Mouse (Mus musculus) heart, postnatal 0 days (tissue): ENCODE results near the gene Gm13762. TPM values are rescaled to one million over a fixed set of nuclear protein-coding genes. Genes with fewer than 3 reads are reported as not detected.

Source experiments
- ATAC-seq: fragments of 200-750 bp; cut with Nextera tagmentation; 2 replicates; pipeline ENCODE4 v1.8.0; 2017; ENCODE audit warnings: low read depth, moderate number of reproducible peaks, moderate library complexity; ENCODE audit not compliant: insufficient read depth
- DNase-seq: peaks from one replicate; pipeline ENCODE4 v3.0.0-alpha.2; 2016; ENCODE audit warnings: low spot score
- H3K27ac ChIP-seq: fragments of 300-500 bp; sonication (generic); 2 replicates; pipeline ENCODE4 v1.5.1; 2014; ENCODE audit warnings: low read depth, mild to moderate bottlenecking
- H3K27me3 ChIP-seq: fragments of 300-500 bp; sonication (generic); 2 replicates; pipeline ENCODE4 v1.6.1; 2014; ENCODE audit warnings: low read length, mixed read lengths; ENCODE audit not compliant: control insufficient read depth, insufficient read depth
- H3K36me3 ChIP-seq: fragments of 300-500 bp; sonication (generic); replicated peaks from 2 replicates; pipeline ENCODE4 v1.6.1; 2014; ENCODE audit warnings: low read length, mixed read lengths; ENCODE audit not compliant: control insufficient read depth, insufficient read depth
- H3K4me1 ChIP-seq: fragments of 300-500 bp; sonication (generic); 2 replicates; pipeline ENCODE4 v1.6.1; 2014; ENCODE audit warnings: antibody characterized with exemption; ENCODE audit not compliant: control insufficient read depth, insufficient read depth
- H3K4me2 ChIP-seq: fragments of 300-500 bp; sonication (generic); 2 replicates; pipeline ENCODE4 v1.6.1; 2014; ENCODE audit warnings: low read depth, mild to moderate bottlenecking, low read length, moderate library complexity
- H3K4me3 ChIP-seq: fragments of 300-500 bp; sonication (generic); 2 replicates; pipeline ENCODE4 v1.5.1; 2014; ENCODE audit warnings: low read depth, low read length
- H3K9ac ChIP-seq: fragments of 300-500 bp; sonication (generic); replicated peaks from 2 replicates; pipeline ENCODE4 v1.6.1; 2014; ENCODE audit warnings: low read depth, low read length, mixed read lengths
- H3K9me3 ChIP-seq: fragments of 300-500 bp; sonication (generic); replicated peaks from 2 replicates; pipeline ENCODE4 v1.6.1; 2016; ENCODE audit warnings: low read length; ENCODE audit not compliant: control insufficient read depth
- CTCF ChIP-seq: IDR thresholded peaks from 2 replicates; pipeline ENCODE4 v1.5.1; 2016; ENCODE audit warnings: antibody characterized with exemption, control low read depth, low read depth
- EP300 ChIP-seq: IDR thresholded peaks from 2 replicates; pipeline ENCODE4 v1.6.1; 2016; ENCODE audit warnings: antibody characterized with exemption, low read depth
- WGBS: fragments of 180-500 bp; shearing (Covaris S2); extraction: QIAGEN DNeasy Blood & Tissue Kit; methylation state at CpG from one replicate; pipeline ENCODE4 v1.1.7; 2014; 5-methylcytosine and 5-hydroxymethylcytosine counted together
- polyA plus RNA-seq: library from polyadenylated mRNA; unstranded; fragments of >200 nt; fragmentation: Nextera tagmentation; extraction: Ambion mirVana; gene quantifications from 2 replicates; pipeline ENCODE4 v1.2.1, GENCODE M21; 2015
- total RNA-seq: library from RNA; depleted of rRNA; stranded (reverse); fragments of >200 nt; gene quantifications from 2 replicates; pipeline ENCODE4 v1.2.3, GENCODE M21; 2014; ENCODE audit warnings: low replicate concordance; rRNA removed

Gene Gm13762
- total and polyA plus RNA-seq, 2 experiments from 2014 or later: not detected

- no peak within 1 kb of the TSS for H3K4me2 ChIP-seq
- H3K27me3 ChIP-seq: no peaks in the 10 kb centered on the region
- H3K9me3 ChIP-seq: no peaks in the 10 kb centered on the region
- H3K4me3 ChIP-seq: no peak within 1 kb of the TSS
- TF ChIP-seq CTCF (no peak), EP300 (no peak)
- DNase-seq: no peak
- H3K27ac ChIP-seq: no peak within 1 kb of the TSS
- no peaks in the 10 kb centered on the region for H3K36me3 ChIP-seq
- H3K4me1 ChIP-seq: no peaks in the 10 kb centered on the region
- no peak for ATAC-seq
- 83% methylated on average over 1 of the region's 1 CpGs for WGBS
- no peak within 1 kb of the TSS for H3K9ac ChIP-seq
Measured at GRCm38 (mm10) chr2:88938011-88938410, 42.1 kb downstream of the Gm13762 start, which contains the start of gene Olfr1211. TSS of gene Olfr1211 (minus strand) at chr2:88938111.

Other genes with a start within 250 kb of the Gm13762 start
- not detected in 2 replicates for gene Olfr1197, start 247.9 kb downstream of the Gm13762 start, total RNA-seq
- not detected in 2 replicates for gene Olfr1197, start 247.9 kb downstream of the Gm13762 start, polyA plus RNA-seq
- gene Olfr1198, start 228.9 kb downstream of the Gm13762 start, total RNA-seq: not detected in 2 replicates
- gene Olfr1198, start 228.9 kb downstream of the Gm13762 start, polyA plus RNA-seq: not detected in 2 replicates
- not detected in 2 replicates for gene Olfr1199, start 219.8 kb downstream of the Gm13762 start, total RNA-seq
- gene Olfr1199, start 219.8 kb downstream of the Gm13762 start, polyA plus RNA-seq: not detected in 2 replicates
- not detected in 2 replicates for gene Olfr1200, start 209.8 kb downstream of the Gm13762 start, total RNA-seq
- gene Olfr1200, start 209.8 kb downstream of the Gm13762 start, polyA plus RNA-seq: not detected in 2 replicates
- not detected in 2 replicates for gene Olfr1201, start 187.2 kb downstream of the Gm13762 start, total RNA-seq
- not detected in 2 replicates for gene Olfr1201, start 187.2 kb downstream of the Gm13762 start, polyA plus RNA-seq
- not detected in 2 replicates for gene Olfr1202, start 165.8 kb downstream of the Gm13762 start, total RNA-seq
- not detected in 2 replicates for gene Olfr1202, start 165.8 kb downstream of the Gm13762 start, polyA plus RNA-seq
- gene Olfr1205, start 150.5 kb downstream of the Gm13762 start, total RNA-seq: not detected in 2 replicates
- gene Olfr1205, start 150.5 kb downstream of the Gm13762 start, polyA plus RNA-seq: not detected in 2 replicates
- not detected in 2 replicates for gene Olfr1204, start 131.0 kb downstream of the Gm13762 start, total RNA-seq
- not detected in 2 replicates for gene Olfr1204, start 131.0 kb downstream of the Gm13762 start, polyA plus RNA-seq
- gene Olfr1206, start 117.0 kb downstream of the Gm13762 start, total RNA-seq: not detected in 2 replicates
- not detected in 2 replicates for gene Olfr1206, start 117.0 kb downstream of the Gm13762 start, polyA plus RNA-seq
- gene Olfr1208, start 78.0 kb downstream of the Gm13762 start, total RNA-seq: not detected in 2 replicates
- gene Olfr1208, start 78.0 kb downstream of the Gm13762 start, polyA plus RNA-seq: not detected in 2 replicates
- not detected in 2 replicates for gene Olfr1209, start 65.1 kb downstream of the Gm13762 start, total RNA-seq
- gene Olfr1209, start 65.1 kb downstream of the Gm13762 start, polyA plus RNA-seq: not detected in 2 replicates
- not detected in 2 replicates for gene Olfr1211, start 42.2 kb downstream of the Gm13762 start, total RNA-seq
- gene Olfr1211, start 42.2 kb downstream of the Gm13762 start, polyA plus RNA-seq: not detected in 2 replicates
- gene Olfr1212, start 26.3 kb downstream of the Gm13762 start, total RNA-seq: not detected in 2 replicates
- gene Olfr1212, start 26.3 kb downstream of the Gm13762 start, polyA plus RNA-seq: not detected in 2 replicates
- not detected in 2 replicates for gene Olfr1214, start 12.4 kb upstream of the Gm13762 start, total RNA-seq
- not detected in 2 replicates for gene Olfr1214, start 12.4 kb upstream of the Gm13762 start, polyA plus RNA-seq
- not detected in 2 replicates for gene Olfr1215, start 26.7 kb upstream of the Gm13762 start, total RNA-seq
- not detected in 2 replicates for gene Olfr1215, start 26.7 kb upstream of the Gm13762 start, polyA plus RNA-seq
- not detected in 2 replicates for gene Olfr1216, start 38.1 kb upstream of the Gm13762 start, total RNA-seq
- gene Olfr1216, start 38.1 kb upstream of the Gm13762 start, polyA plus RNA-seq: not detected in 2 replicates
- gene Olfr1217, start 51.8 kb upstream of the Gm13762 start, total RNA-seq: not detected in 2 replicates
- not detected in 2 replicates for gene Olfr1217, start 51.8 kb upstream of the Gm13762 start, polyA plus RNA-seq
- gene Olfr1218, start 80.9 kb upstream of the Gm13762 start, total RNA-seq: not detected in 2 replicates
- not detected in 2 replicates for gene Olfr1218, start 80.9 kb upstream of the Gm13762 start, polyA plus RNA-seq
- gene Olfr1219, start 103.2 kb upstream of the Gm13762 start, total RNA-seq: not detected in 2 replicates
- gene Olfr1219, start 103.2 kb upstream of the Gm13762 start, polyA plus RNA-seq: not detected in 2 replicates
- gene Olfr1220, start 126.6 kb upstream of the Gm13762 start, total RNA-seq: not detected in 2 replicates
- not detected in 2 replicates for gene Olfr1220, start 126.6 kb upstream of the Gm13762 start, polyA plus RNA-seq
- gene Olfr1221, start 137.0 kb upstream of the Gm13762 start, total RNA-seq: not detected in 2 replicates
- not detected in 2 replicates for gene Olfr1221, start 137.0 kb upstream of the Gm13762 start, polyA plus RNA-seq
- gene Olfr1222, start 152.8 kb upstream of the Gm13762 start, total RNA-seq: not detected in 2 replicates
- gene Olfr1222, start 152.8 kb upstream of the Gm13762 start, polyA plus RNA-seq: not detected in 2 replicates
- not detected in 2 replicates for gene Olfr1223, start 171.3 kb upstream of the Gm13762 start, total RNA-seq
- not detected in 2 replicates for gene Olfr1223, start 171.3 kb upstream of the Gm13762 start, polyA plus RNA-seq
- gene Olfr1224-ps1, start 183.8 kb upstream of the Gm13762 start, total RNA-seq: not detected in 2 replicates
- gene Olfr1224-ps1, start 183.8 kb upstream of the Gm13762 start, polyA plus RNA-seq: not detected in 2 replicates
- gene Olfr1225, start 194.4 kb upstream of the Gm13762 start, total RNA-seq: not detected in 2 replicates
- not detected in 2 replicates for gene Olfr1225, start 194.4 kb upstream of the Gm13762 start, polyA plus RNA-seq
- gene Olfr1226, start 219.8 kb upstream of the Gm13762 start, total RNA-seq: not detected in 2 replicates
- not detected in 2 replicates for gene Olfr1226, start 219.8 kb upstream of the Gm13762 start, polyA plus RNA-seq